Mouse (Mus musculus) granulocyte monocyte progenitor cell, adult 5-6 weeks (primary cell): ENCODE measurements around the gene Shf. TPM values are rescaled to one million over a fixed set of nuclear protein-coding genes. Genes with fewer than 3 reads are reported as not detected.
A peak's percentile ranks its signal among the peaks of the same experiment; 100 is the strongest.

ENCODE experiments used
- ATAC-seq: replicated peaks from 2 replicates; pipeline ENCODE4 v1.8.0; 2016; ENCODE audit warnings: mild to moderate bottlenecking, moderate TSS enrichment, inconsistent platforms; ENCODE audit not compliant: poor library complexity, severe bottlenecking
- total RNA-seq, 2 experiments: library from RNA; stranded (forward) in 1 of 2; stranded (reverse) in 1 of 2; fragments of 200-712, 200-1000 nt in 1 of 2; fragments of >200 nt in 1 of 2; fragmentation: Nextera tagmentation in 1 of 2; gene quantifications; 2 replicates each; pipeline ENCODE4 v1.2.3; 2014 to 2017

Gene Shf
- total RNA-seq, 2 experiments from 2014 or later, result 2.0 to 3.8 TPM

- peak; percentile 70 for ATAC-seq
These were observed 62.8 kb downstream of the Shf start for GRCm38 (mm10) chr2:122306184-122306583.

GRCm38 (mm10) chr2:122305097-122305892, 63.7 kb downstream of the Shf start:
- ATAC-seq, result no peak

GRCm38 (mm10) chr2:122304544-122304943, 64.4 kb downstream of the Shf start:
- no peak for ATAC-seq

- ATAC-seq, result peak; percentile 63
These were observed 66.3 kb downstream of the Shf start for GRCm38 (mm10) chr2:122302574-122303241.

- no peak for ATAC-seq
These were observed 66.9 kb downstream of the Shf start for GRCm38 (mm10) chr2:122301921-122302573.

GRCm38 (mm10) chr2:122301081-122301920, 67.7 kb downstream of the Shf start:
- ATAC-seq, result peak; percentile 20; the same call in 1 of the 2 replicates

- ATAC-seq, result no peak
These were observed 68.3 kb downstream of the Shf start for GRCm38 (mm10) chr2:122300656-122301020.

- ATAC-seq, result no peak
These were observed 68.9 kb downstream of the Shf start for GRCm38 (mm10) chr2:122299911-122300655.

Other genes starting within 250 kb of the Shf start
- gene B2m, start 221.5 kb downstream of the Shf start, total RNA-seq (2014; fragmentation: Nextera tagmentation), result 1,957 and 2,269 TPM in 2 replicates
- 1,824 and 1,957 TPM in 2 replicates for gene B2m, start 221.5 kb downstream of the Shf start, total RNA-seq (2017)
- gene Trim69, start 208.5 kb downstream of the Shf start, total RNA-seq (2014; fragmentation: Nextera tagmentation), result 0.56 TPM in 1 of 2 replicates, not detected in the other
- not detected in 2 replicates for gene Trim69, start 208.5 kb downstream of the Shf start, total RNA-seq (2017)
- gene Patl2, start 183.0 kb downstream of the Shf start, total RNA-seq (2014; fragmentation: Nextera tagmentation), result not detected in 2 replicates
- not detected in 2 replicates for gene Patl2, start 183.0 kb downstream of the Shf start, total RNA-seq (2017)
- not detected in 2 replicates for gene Terb2, start 182.9 kb downstream of the Shf start, total RNA-seq (2014; fragmentation: Nextera tagmentation)
- not detected in 2 replicates for gene Terb2, start 182.9 kb downstream of the Shf start, total RNA-seq (2017)
- gene Sord, start 134.4 kb downstream of the Shf start, total RNA-seq (2014; fragmentation: Nextera tagmentation), result 52.4 and 58.9 TPM in 2 replicates
- 65.6 and 68.8 TPM in 2 replicates for gene Sord, start 134.4 kb downstream of the Shf start, total RNA-seq (2017)
- not detected in 2 replicates for gene Duox2, start 70.7 kb downstream of the Shf start, total RNA-seq (2014; fragmentation: Nextera tagmentation)
- not detected in 2 replicates for gene Duox2, start 70.7 kb downstream of the Shf start, total RNA-seq (2017)
- gene Duoxa2, start 70.3 kb downstream of the Shf start, total RNA-seq (2014; fragmentation: Nextera tagmentation), result not detected in 2 replicates
- gene Duoxa2, start 70.3 kb downstream of the Shf start, total RNA-seq (2017), result not detected in 2 replicates
- not detected in 2 replicates for gene Duoxa1, start 55.4 kb downstream of the Shf start, total RNA-seq (2014; fragmentation: Nextera tagmentation)
- 0.10 TPM in 1 of 2 replicates, not detected in the other for gene Duoxa1, start 55.4 kb downstream of the Shf start, total RNA-seq (2017)
- not detected in 2 replicates for gene Duox1, start 53.5 kb downstream of the Shf start, total RNA-seq (2014; fragmentation: Nextera tagmentation)
- gene Duox1, start 53.5 kb downstream of the Shf start, total RNA-seq (2017), result not detected in 2 replicates
- 50.9 and 68.1 TPM in 2 replicates for gene Slc28a2, start 57.3 kb upstream of the Shf start, total RNA-seq (2014; fragmentation: Nextera tagmentation)
- gene Slc28a2, start 57.3 kb upstream of the Shf start, total RNA-seq (2017), result 64.3 and 72.5 TPM in 2 replicates
- gene Gm14085, start 115.8 kb upstream of the Shf start, total RNA-seq (2014; fragmentation: Nextera tagmentation), result 2.8 and 8.6 TPM in 2 replicates
- gene Gm14085, start 115.8 kb upstream of the Shf start, total RNA-seq (2017), result 7.2 and 11.4 TPM in 2 replicates
- 94.8 and 123 TPM in 2 replicates for gene Gatm, start 242.1 kb upstream of the Shf start, total RNA-seq (2014; fragmentation: Nextera tagmentation)
- gene Gatm, start 242.1 kb upstream of the Shf start, total RNA-seq (2017), result 96.0 and 115 TPM in 2 replicates